Mouse (Mus musculus): ENCODE measurements at regions not wholly inside any gene's neighbourhood (a gene's known extent, or its start where the extent isn't known, plus 50 kb on each side); places are given as distances from the start of the nearest gene placed in this dataset.

DNA sequence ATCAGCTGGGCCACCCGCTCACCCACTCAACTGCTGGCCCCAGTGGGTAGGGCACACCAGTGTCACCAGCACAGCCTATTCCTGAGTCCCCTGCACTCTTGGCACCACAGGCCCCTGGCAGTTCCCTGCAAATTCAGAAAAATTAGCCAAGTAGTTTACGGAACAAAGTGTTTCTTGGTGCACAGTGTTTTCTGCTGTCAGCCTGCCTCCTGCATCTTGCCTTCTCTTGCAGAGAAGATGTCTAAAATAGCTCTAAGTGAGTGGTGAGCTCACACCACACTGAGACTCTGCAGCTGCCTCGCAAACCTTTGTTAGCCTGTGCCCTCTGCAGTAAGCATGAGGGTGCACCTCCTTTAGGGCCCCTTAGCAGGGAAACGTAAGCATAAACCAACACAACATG lies 117.7 kb upstream of the Arid1b start:
- TF ChIP-seq CTCF (IDR thresholded peaks at IDR 0.05; ENCODE audit: low read depth): no peak
- no peak for TF ChIP-seq EP300 (optimal IDR thresholded peaks at IDR 0.05)
